Mouse (Mus musculus) G1E (cell line): ENCODE data around the gene Wwc1. TPM values are rescaled to one million over a fixed set of nuclear protein-coding genes. Genes with fewer than 3 reads are reported as not detected.

Source experiments
- ATAC-seq: 2 replicates; pipeline ENCODE4 v1.8.0; 2016; ENCODE audit warnings: mild to moderate bottlenecking; ENCODE audit not compliant: insufficient number of reproducible peaks, poor library complexity, low FRiP score, severe bottlenecking; ENCODE audit errors: extremely low read depth
- DNase-seq: peaks from one replicate; pipeline ENCODE4 v3.0.0; 2012; ENCODE audit warnings: low spot score
- H3K27me3 ChIP-seq: 2 replicates; pipeline ENCODE4 v1.6.1; 2012; ENCODE audit warnings: mild to moderate bottlenecking, low read length, inconsistent platforms; ENCODE audit not compliant: insufficient read depth
- H3K36me3 ChIP-seq: replicated peaks from 2 replicates; pipeline ENCODE3; 2012; ENCODE audit warnings: mild to moderate bottlenecking, inconsistent platforms
- H3K4me1 ChIP-seq: 2 replicates; pipeline ENCODE4 v1.6.1; 2012; ENCODE audit warnings: low read depth, low read length, inconsistent platforms, mixed read lengths; ENCODE audit not compliant: insufficient read depth
- H3K4me3 ChIP-seq: 2 replicates; pipeline ENCODE4 v1.5.1; 2012; ENCODE audit warnings: low read depth, mild to moderate bottlenecking, inconsistent platforms, low read length, moderate library complexity, mixed read lengths
- H3K9me3 ChIP-seq: replicated peaks from 2 replicates; pipeline ENCODE4 v1.6.1; 2012; ENCODE audit warnings: inconsistent platforms
- CTCF ChIP-seq: IDR thresholded peaks from 2 replicates; pipeline ENCODE4 v1.5.1; 2012; ENCODE audit warnings: low read depth, low read length, inconsistent platforms, mixed read lengths
- GATA1 ChIP-seq: IDR thresholded peaks from 2 replicates; pipeline ENCODE4 v1.6.1; 2012; ENCODE audit warnings: borderline replicate concordance, low read length, inconsistent platforms, mixed read lengths
- GATA2 ChIP-seq: IDR thresholded peaks from 2 replicates; pipeline ENCODE4 v1.6.1; 2012; ENCODE audit warnings: low read depth, low read length, inconsistent platforms, borderline replicate concordance
- POLR2AphosphoS5 ChIP-seq: IDR thresholded peaks from 2 replicates; pipeline ENCODE4 v1.6.1; 2012; ENCODE audit warnings: low read depth, low read length, inconsistent platforms; ENCODE audit not compliant: insufficient replicate concordance
- TAL1 ChIP-seq: conservative IDR thresholded peaks from 2 replicates; pipeline ENCODE4 v1.6.1; 2012; ENCODE audit warnings: low read depth, low read length, inconsistent platforms, mixed read lengths
- polyA plus RNA-seq: library from polyadenylated mRNA; stranded (reverse); fragments of >175 nt; gene quantifications from 2 replicates; pipeline ENCODE4 v1.2.3, GENCODE M21; 2012
- total RNA-seq, 2 experiments: library from RNA; stranded (forward) in 1 of 2; stranded (reverse) in 1 of 2; fragments of 200-1000 nt in 1 of 2; fragments of >200 nt in 1 of 2; fragmentation: Nextera tagmentation in 1 of 2; gene quantifications; 2 replicates each; pipeline ENCODE4 v1.2.3; 2014 to 2017

Gene Wwc1
- total and polyA plus RNA-seq, 3 experiments, result 0.01 to 0.22 TPM; not detected in 1

DNA sequence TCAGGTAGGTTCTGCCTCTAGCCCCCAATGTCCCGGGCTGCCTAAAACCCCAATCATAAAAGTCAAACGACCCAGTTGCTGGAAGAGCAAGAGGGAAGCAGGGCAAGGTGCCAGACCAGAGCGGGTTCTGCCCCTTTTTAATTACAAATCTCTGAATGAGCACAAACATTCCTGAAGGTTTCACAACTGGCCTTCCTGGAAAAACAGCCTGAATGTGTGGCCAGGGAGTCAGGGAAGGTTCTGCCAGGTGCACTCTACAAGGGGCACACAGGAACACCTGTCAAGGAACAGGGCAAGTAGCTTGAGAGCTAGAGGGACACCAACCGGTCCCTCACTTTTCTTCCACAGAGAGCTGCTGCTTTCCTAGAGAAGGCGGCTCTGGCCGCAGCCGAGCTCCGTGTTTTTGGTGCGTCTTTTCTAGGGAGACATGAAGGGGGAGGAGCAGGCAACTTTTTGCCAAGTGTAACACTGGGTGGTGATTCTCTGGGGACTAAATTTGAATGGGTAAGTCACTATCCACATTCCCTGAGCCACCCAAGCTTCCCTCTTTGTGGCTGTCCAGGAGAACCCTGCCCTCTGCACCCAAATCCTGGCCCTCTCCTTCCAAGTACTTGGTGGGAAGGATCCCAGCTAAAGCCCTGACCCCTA lies 60.3 kb downstream of the Wwc1 start:
- Histone ChIP-seq H3K4me3 (no peak overlapping the region), H3K4me1 (no peaks in the 10 kb centered on the region), H3K9me3 (peaks cover 66% of the 10 kb centered on the region), H3K27me3 (no peaks in the 10 kb centered on the region), H3K36me3 (no peaks in the 10 kb centered on the region)
- no peak for ATAC-seq
- no peak for DNase-seq
- TF ChIP-seq TAL1 (no peak), GATA2 (no peak), GATA1 (no peak), POLR2AphosphoS5 (no peak), CTCF (no peak)

DNA sequence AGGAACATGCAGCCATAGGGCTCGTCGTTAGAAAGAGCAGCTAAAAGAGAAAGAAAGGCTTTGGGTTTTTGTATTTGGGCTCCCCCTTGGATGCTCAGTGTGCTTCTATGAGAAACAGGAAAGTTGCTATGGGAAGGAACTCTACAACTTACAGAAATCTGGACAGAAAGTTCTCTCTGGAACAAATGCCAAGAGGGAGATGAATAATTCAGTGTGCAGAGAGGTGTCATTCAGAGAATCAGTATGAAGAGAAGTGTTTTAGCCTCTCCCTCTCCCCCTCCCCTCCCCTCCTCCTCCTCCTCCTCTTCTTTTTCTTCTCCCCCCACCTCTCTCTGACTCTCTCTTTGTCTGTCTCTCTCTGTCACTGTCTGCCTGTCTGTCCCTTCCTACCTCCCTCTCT lies 60.9 kb downstream of the Wwc1 start:
- no peaks in the 10 kb centered on the region for H3K4me1 ChIP-seq
- no peaks in the 10 kb centered on the region for H3K27me3 ChIP-seq
- H3K4me3 ChIP-seq, result no peak overlapping the region
- ATAC-seq (no peak), DNase-seq (no peak)
- TF ChIP-seq TAL1, result no peak
- peaks cover 63% of the 10 kb centered on the region for H3K9me3 ChIP-seq
- H3K36me3 ChIP-seq, result no peaks in the 10 kb centered on the region

DNA sequence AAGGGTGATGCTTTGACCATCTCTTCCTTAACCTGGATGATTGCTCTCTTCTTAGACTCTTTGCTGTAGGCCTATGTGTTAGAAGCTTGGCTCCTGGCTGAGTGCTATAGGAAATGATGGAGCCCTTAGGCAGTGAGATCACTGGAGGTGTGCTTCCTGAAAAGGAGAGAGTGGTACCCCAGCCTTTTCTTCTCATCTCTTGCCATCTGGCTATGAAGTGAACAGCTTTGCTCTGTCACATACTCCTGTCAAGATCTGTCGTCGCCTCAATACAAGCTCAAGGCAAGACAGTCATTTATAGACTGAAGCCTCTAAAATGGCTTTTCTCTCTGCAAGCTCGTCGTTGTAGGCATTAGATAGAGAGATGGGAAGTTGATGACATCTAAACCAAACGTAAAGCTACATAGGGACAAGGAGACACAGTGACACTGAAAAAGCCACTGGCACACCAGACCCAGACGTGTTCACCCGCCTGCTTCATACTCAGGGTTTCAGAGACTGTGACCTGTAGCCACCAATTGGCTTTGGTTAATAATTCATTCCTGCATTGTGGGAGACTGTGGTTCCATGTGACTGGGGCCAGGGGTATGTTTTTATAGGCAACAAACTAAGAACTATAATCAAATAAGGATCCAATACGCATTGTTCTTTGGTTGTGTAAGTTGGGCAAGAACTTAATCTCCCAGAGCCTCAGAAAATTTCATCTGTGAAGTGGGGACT lies 63.7 kb downstream of the Wwc1 start:
- DNase-seq (no peak), ATAC-seq (no peak)
- Histone ChIP-seq H3K4me3 (no peak overlapping the region), H3K4me1 (no peaks in the 10 kb centered on the region), H3K9me3 (peaks cover 46% of the 10 kb centered on the region), H3K36me3 (no peaks in the 10 kb centered on the region), H3K27me3 (no peaks in the 10 kb centered on the region)
- TF ChIP-seq TAL1 (no peak), CTCF (no peak), GATA2 (no peak), POLR2AphosphoS5 (no peak), GATA1 (no peak)

DNA sequence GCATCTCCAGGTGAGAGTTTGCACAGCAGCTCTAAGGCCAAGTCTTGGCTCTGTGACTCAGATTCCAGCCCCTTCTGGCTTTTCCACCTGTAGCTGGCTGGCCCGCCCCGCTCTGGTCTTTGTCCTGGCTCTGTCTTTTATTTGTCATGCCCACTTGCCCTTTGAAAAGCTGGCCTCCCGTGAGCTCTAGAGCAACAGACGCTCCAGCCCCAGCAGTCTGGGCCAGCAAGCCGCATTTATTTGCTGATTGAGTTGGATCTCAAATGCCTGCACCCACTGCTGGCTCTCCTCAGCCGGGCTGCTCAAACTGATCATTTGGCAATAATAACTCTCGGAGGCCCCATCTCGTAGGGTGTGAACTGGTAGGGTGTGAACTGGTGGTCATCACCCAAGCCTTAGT lies 64.8 kb downstream of the Wwc1 start:
- no peaks in the 10 kb centered on the region for H3K27me3 ChIP-seq
- no peak for ATAC-seq
- TF ChIP-seq TAL1, result no peak
- TF ChIP-seq GATA1, result no peak
- TF ChIP-seq CTCF, result no peak
- TF ChIP-seq POLR2AphosphoS5, result no peak
- no peak for TF ChIP-seq GATA2
- H3K4me1 ChIP-seq, result no peaks in the 10 kb centered on the region
- H3K9me3 ChIP-seq, result peaks cover 36% of the 10 kb centered on the region
- no peak for DNase-seq
- H3K4me3 ChIP-seq, result no peak overlapping the region
- H3K36me3 ChIP-seq, result no peaks in the 10 kb centered on the region

DNA sequence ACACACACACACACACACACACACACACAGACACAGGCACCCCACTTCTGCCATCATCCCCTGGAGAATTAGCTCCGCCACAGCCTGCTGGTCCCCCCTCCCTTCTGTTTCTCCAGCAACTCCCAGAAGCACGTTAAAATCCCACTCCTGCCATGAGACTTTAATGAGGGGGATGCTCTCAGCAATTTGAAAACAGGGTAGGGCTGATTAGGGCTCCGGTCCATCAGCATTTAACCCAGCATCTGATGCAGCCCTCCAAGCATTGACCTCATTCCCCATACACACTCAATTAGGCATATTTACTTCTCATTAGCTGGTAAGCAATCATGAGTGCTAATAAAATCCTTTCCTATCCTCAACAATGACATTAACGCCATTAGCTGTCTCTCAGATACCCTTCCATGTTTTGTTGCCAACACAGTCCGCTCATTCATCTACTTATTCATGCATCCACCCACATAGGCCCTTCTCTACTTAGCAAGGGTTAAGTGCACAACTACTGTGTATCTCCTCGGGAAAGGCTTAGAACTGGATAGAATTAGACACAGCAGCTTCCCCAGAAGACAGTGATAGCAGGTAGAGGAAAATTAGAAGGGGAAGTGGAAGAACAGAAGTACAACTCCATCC lies 66.8 kb downstream of the Wwc1 start:
- TF ChIP-seq GATA2, result no peak
- no peak for ATAC-seq
- Histone ChIP-seq H3K9me3 (peaks cover 33% of the 10 kb centered on the region), H3K36me3 (no peaks in the 10 kb centered on the region), H3K27me3 (no peaks in the 10 kb centered on the region), H3K4me3 (no peak overlapping the region), H3K4me1 (no peaks in the 10 kb centered on the region)
- no peak for DNase-seq

DNA sequence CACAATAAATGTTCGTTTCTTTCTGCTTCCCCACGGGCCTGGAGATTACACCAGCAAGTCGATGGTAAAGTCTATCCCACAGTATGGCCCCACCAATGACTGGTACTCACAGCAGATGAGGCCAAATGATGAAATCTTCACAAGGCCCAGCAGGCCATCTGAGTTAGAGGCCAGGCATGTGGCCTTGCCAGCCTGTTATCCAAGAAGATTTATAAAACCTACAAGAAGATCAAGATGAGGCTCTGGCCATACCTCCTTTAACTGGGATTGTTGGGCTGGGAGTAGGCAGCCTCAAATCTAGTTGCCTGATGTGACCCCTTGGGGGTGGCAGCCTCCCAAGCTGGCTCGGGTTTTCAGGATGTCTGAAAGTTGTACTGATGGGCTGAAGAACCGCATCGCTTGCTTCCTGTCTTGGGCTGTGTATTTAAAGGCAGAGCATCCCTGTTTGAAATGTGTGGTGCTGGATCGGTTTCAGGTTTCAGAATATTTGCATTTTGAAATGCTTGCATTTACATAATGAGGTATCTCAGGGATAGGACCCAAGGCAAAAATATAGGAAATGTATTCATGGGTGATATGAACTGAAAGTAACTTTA lies 75.3 kb downstream of the Wwc1 start:
- Histone ChIP-seq H3K27me3 (no peaks in the 10 kb centered on the region), H3K9me3 (peaks cover 37% of the 10 kb centered on the region), H3K36me3 (no peaks in the 10 kb centered on the region), H3K4me3 (no peak overlapping the region), H3K4me1 (no peaks in the 10 kb centered on the region)
- no peak for DNase-seq
- no peak for ATAC-seq
- no peak for TF ChIP-seq GATA1
- TF ChIP-seq GATA2, result no peak
- no peak for TF ChIP-seq CTCF
- TF ChIP-seq POLR2AphosphoS5, result no peak
- no peak for TF ChIP-seq TAL1
